In the genomic region with DNA sequence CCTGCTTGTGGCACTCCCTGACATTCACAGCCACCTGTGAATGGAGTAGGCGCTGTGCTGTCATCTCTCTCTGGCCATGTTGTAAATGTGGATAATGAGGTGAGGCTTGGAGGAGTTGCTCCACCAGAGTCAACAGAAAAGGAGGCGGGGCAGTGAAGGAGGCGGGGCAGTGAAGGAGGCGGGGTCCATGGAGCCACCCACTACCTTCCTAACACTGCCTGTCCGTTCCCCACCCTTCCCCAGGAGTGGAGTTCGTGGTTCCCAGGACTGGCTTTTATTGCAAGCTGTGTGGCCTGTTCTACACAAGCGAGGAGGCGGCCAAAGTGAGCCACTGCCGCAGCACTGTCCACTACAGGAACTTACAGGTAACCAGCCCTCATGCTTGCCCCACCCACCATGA, we compare ENCODE assay signal across 11 mouse cellular contexts. TPM values are rescaled to one million over a fixed set of nuclear protein-coding genes. Genes with fewer than 3 reads are reported as not detected.
DNase-seq lines count a peak whose midpoint lies in the region; ATAC-seq and TF ChIP-seq lines count a peak whose summit lies in the region.
"Had no signal": no experiment of that assay in that cellular context is flagged by ENCODE, and none has a peak within 500 bp of the region (broad histone marks: within the 10 kb centered on the region; RNA-seq: fewer than 3 reads in every experiment).

No protein-coding gene starts in this region.

- no peak overlapping the region for H3K9ac ChIP-seq in liver, postnatal 0 days (replicated peaks)
- H3K9ac ChIP-seq in midbrain, embryonic 13.5 days (replicated peaks) = no peak overlapping the region
- H3K9ac ChIP-seq: forebrain, embryonic 15.5 days; hindbrain, embryonic 13.5 days had no signal

- no peak for TF ChIP-seq EP300 in liver, postnatal 0 days (IDR thresholded peaks at IDR 0.05; ENCODE audit: low read depth)

- no peaks in the 10 kb centered on the region for H3K9me3 ChIP-seq in liver, postnatal 0 days (ENCODE audit: low read length)
- H3K9me3 ChIP-seq in midbrain, embryonic 13.5 days = no peaks in the 10 kb centered on the region
- H3K9me3 ChIP-seq: forebrain, embryonic 15.5 days; hindbrain, embryonic 13.5 days had no signal

- H3K36me3 ChIP-seq in liver, postnatal 0 days (replicated peaks; ENCODE audit: insufficient read depth, low read length) = no peaks in the 10 kb centered on the region
- H3K36me3 ChIP-seq in midbrain, embryonic 13.5 days = no peaks in the 10 kb centered on the region
- H3K36me3 ChIP-seq: forebrain, embryonic 15.5 days; hindbrain, embryonic 13.5 days had no signal

- TF ChIP-seq CTCF in liver, postnatal 0 days (IDR thresholded peaks at IDR 0.05; ENCODE audit: low read depth) = no peak
- TF ChIP-seq CTCF in layer of hippocampus, adult 2 months (conservative IDR thresholded peaks at IDR 0.05) = no peak

- peaks cover 7% of the 10 kb centered on the region for H3K4me1 ChIP-seq in liver, postnatal 0 days (ENCODE audit: insufficient read depth)
- H3K4me1 ChIP-seq in midbrain, embryonic 13.5 days (replicated peaks) = peaks cover 33% of the 10 kb centered on the region

- no peak overlapping the region for H3K27ac ChIP-seq in liver, postnatal 0 days (ENCODE audit: low read depth)
- H3K27ac ChIP-seq in layer of hippocampus, adult 2 months = no peak overlapping the region
- H3K27ac ChIP-seq in midbrain, embryonic 13.5 days = no peak overlapping the region
- H3K27ac ChIP-seq: forebrain, embryonic 15.5 days; hindbrain, embryonic 13.5 days had no signal

- no peak overlapping the region for H3K4me3 ChIP-seq in liver, postnatal 0 days (ENCODE audit: low read depth, low read length)
- no peak overlapping the region for H3K4me3 ChIP-seq in layer of hippocampus, adult 2 months
- H3K4me3 ChIP-seq in midbrain, embryonic 13.5 days (replicated peaks) = no peak overlapping the region
- H3K4me3 ChIP-seq: forebrain, embryonic 15.5 days; hindbrain, embryonic 13.5 days had no signal

- WGBS in liver, postnatal 0 days (ENCODE audit: insufficient replicate concordance) = 34% methylated on average over 9 of the region's 9 CpGs
- WGBS in midbrain, embryonic 13.5 days = 30% methylated on average over 9 of the region's 9 CpGs

- DNase-seq in CD4-positive, CD25-positive, alpha-beta regulatory T cell, adult 2 months (ENCODE audit: low read depth, low spot score) = peak; percentile 12
- DNase-seq in urinary bladder, postnatal 14 days (ENCODE audit: low spot score) = peak; percentile 72
- DNase-seq in urinary bladder, postnatal 25 days (ENCODE audit: low spot score) = no peak
- DNase-seq in liver, postnatal 0 days = peak; percentile 72
- no peak for DNase-seq in frontal cortex, postnatal 10 days (ENCODE audit: low spot score in 2 of 2)
- DNase-seq in layer of hippocampus, adult 2 months (ENCODE audit: low spot score in 2 of 2) = no peak
- DNase-seq: adrenal gland, adult 2 months had no signal

- no peaks in the 10 kb centered on the region for H3K27me3 ChIP-seq in liver, postnatal 0 days (ENCODE audit: insufficient read depth, low read length)
- no peaks in the 10 kb centered on the region for H3K27me3 ChIP-seq in midbrain, embryonic 13.5 days
- H3K27me3 ChIP-seq: forebrain, embryonic 15.5 days had no signal

- no peak for ATAC-seq in CD4-positive, CD25-positive, alpha-beta regulatory T cell, adult 4 months
- peak; percentile 82 for ATAC-seq in liver, postnatal 0 days
- ATAC-seq in midbrain, embryonic 13.5 days = no peak
- ATAC-seq: forebrain, embryonic 15.5 days had no signal

- peak overlapping the region; percentile 49 for H3K4me2 ChIP-seq in liver, postnatal 0 days (ENCODE audit: low read depth, low read length)
- no peak overlapping the region for H3K4me2 ChIP-seq in midbrain, embryonic 13.5 days (replicated peaks)
- H3K4me2 ChIP-seq: forebrain, embryonic 15.5 days; hindbrain, embryonic 13.5 days had no signal

RNA-seq across cellular contexts. Expression of a gene that starts 32.9 kb away (rescaled TPM):
- polyA plus RNA-seq in CD4-positive, CD25-positive, alpha-beta regulatory T cell, adult 4 months (2017; shearing (Covaris generic)) = 100 to 1,000 TPM; 447 to 643 TPM
- 39.0 and 41.2 TPM in 2 replicates for polyA plus RNA-seq in liver, postnatal 0 days (2015; fragmentation: Nextera tagmentation; extraction: Ambion mirVana)
- total RNA-seq in layer of hippocampus, adult 2 months (2021) = 100 to 1,000 TPM; 118 to 119 TPM
- polyA plus RNA-seq in midbrain, embryonic 13.5 days (2015; fragmentation: Nextera tagmentation; extraction: Ambion mirVana) = 84.7 and 85.6 TPM in 2 replicates

Comparison
In these comparisons a context has a peak if more than half of its experiments do, and no peak if none do; other contexts are left out.
1. DNase-seq: peak in CD4-positive, CD25-positive, alpha-beta regulatory T cell, adult 2 months (single experiment), urinary bladder, postnatal 14 days (single experiment) and liver, postnatal 0 days (single experiment); none in urinary bladder, postnatal 25 days (single experiment), frontal cortex, postnatal 10 days (0 of 2) and layer of hippocampus, adult 2 months (0 of 2).